Mouse (Mus musculus) cerebellum, adult 2 months (tissue): ENCODE measurements around the gene Atg4b.

Source experiments
- CTCF ChIP-seq: fragments of 200-500 bp; IDR thresholded peaks from 2 replicates; pipeline ENCODE4 v1.5.1; 2011; ENCODE audit warnings: low read depth, mild to moderate bottlenecking, control low read depth, low read length, moderate library complexity, borderline replicate concordance; ENCODE audit not compliant: insufficient read depth
- POLR2A ChIP-seq: fragments of 200-500 bp; IDR thresholded peaks from 2 replicates; pipeline ENCODE4 v1.6.1; 2011; ENCODE audit warnings: low read length, control low read depth, borderline replicate concordance; ENCODE audit not compliant: insufficient read depth

GRCm38 (mm10) chr1:93786912-93787311, 35.6 kb downstream of the Atg4b start:
- no peak for TF ChIP-seq CTCF
- no peak for TF ChIP-seq POLR2A
